Mouse (Mus musculus) layer of hippocampus, adult 11-12 months (tissue): ENCODE measurements around the gene Fbxo39.

Experiments used
- DNase-seq: peaks from one replicate; pipeline ENCODE4 v3.0.0; 2022; ENCODE audit warnings: low spot score

Fbxo39 gene

GRCm38 (mm10) chr11:72314151-72314895 is at the start of gene Fbxo39:
Gene Fbxo39 (plus strand): TSS chr11:72314444.
- DNase-seq, result peak; percentile 22

GRCm38 (mm10) chr11:72265483-72265882 is 48.8 kb upstream of the Fbxo39 start:
- peak; percentile 41 for DNase-seq

GRCm38 (mm10) chr11:72266207-72266959 is 47.9 kb upstream of the Fbxo39 start:
- DNase-seq, result peak; percentile 61

GRCm38 (mm10) chr11:72266960-72267560 is 47.2 kb upstream of the Fbxo39 start, which contains the start of gene Slc13a5:
Gene Slc13a5 (minus strand): TSS chr11:72267222.
- no peak for DNase-seq

GRCm38 (mm10) chr11:72271761-72272160 is 42.5 kb upstream of the Fbxo39 start:
- DNase-seq, result no peak

GRCm38 (mm10) chr11:72273341-72273740 is 40.9 kb upstream of the Fbxo39 start:
- no peak for DNase-seq

GRCm38 (mm10) chr11:72281143-72281851 is 32.9 kb upstream of the Fbxo39 start:
- no peak for DNase-seq

GRCm38 (mm10) chr11:72281852-72282400 is 32.3 kb upstream of the Fbxo39 start:
- no peak for DNase-seq

GRCm38 (mm10) chr11:72283486-72284224 is 30.6 kb upstream of the Fbxo39 start:
- no peak for DNase-seq

- DNase-seq, result no peak
Observed at GRCm38 (mm10) chr11:72284532-72285182, 29.6 kb upstream of the Fbxo39 start.

GRCm38 (mm10) chr11:72285971-72286480 is 28.2 kb upstream of the Fbxo39 start:
- no peak for DNase-seq

- DNase-seq, result no peak
Observed at GRCm38 (mm10) chr11:72286651-72287050, 27.6 kb upstream of the Fbxo39 start.

- DNase-seq, result no peak
Observed at GRCm38 (mm10) chr11:72287126-72287525, 27.1 kb upstream of the Fbxo39 start.

- DNase-seq, result no peak
Observed at GRCm38 (mm10) chr11:72287543-72287942, 26.7 kb upstream of the Fbxo39 start.

- DNase-seq, result no peak
Observed at GRCm38 (mm10) chr11:72293116-72293515, 21.1 kb upstream of the Fbxo39 start.

GRCm38 (mm10) chr11:72301334-72301733 is 12.9 kb upstream of the Fbxo39 start, which contains the start of gene Xaf1:
Gene Xaf1 (plus strand): TSS chr11:72301629.
- DNase-seq, result peak; percentile 33

GRCm38 (mm10) chr11:72302230-72302629 is 12.0 kb upstream of the Fbxo39 start:
- DNase-seq, result peak; percentile 87

- peak; percentile 29 for DNase-seq
Observed at GRCm38 (mm10) chr11:72307461-72307860, 6.8 kb upstream of the Fbxo39 start.

GRCm38 (mm10) chr11:72308982-72309381 is 5.3 kb upstream of the Fbxo39 start:
- no peak for DNase-seq

GRCm38 (mm10) chr11:72310491-72310890 is 3.8 kb upstream of the Fbxo39 start:
- DNase-seq, result no peak
